Mouse (Mus musculus) limb, embryonic 14.5 days (tissue): ENCODE results near the gene Cnmd. TPM values are rescaled to one million over a fixed set of nuclear protein-coding genes. Genes with fewer than 3 reads are reported as not detected.

ENCODE experiments used
- ATAC-seq: fragments of 200-750 bp; cut with Nextera tagmentation; 2 replicates; pipeline ENCODE4 v1.8.0; 2017; ENCODE audit warnings: low read depth, moderate number of reproducible peaks, moderate TSS enrichment; ENCODE audit not compliant: low FRiP score
- DNase-seq: peaks from one replicate; pipeline ENCODE4 v3.0.0-alpha.2; 2015; ENCODE audit warnings: low spot score
- H3K27ac ChIP-seq: fragments of 300-500 bp; sonication (generic); replicated peaks from 2 replicates; pipeline ENCODE4 v1.5.1; 2014; ENCODE audit warnings: low read depth, mild to moderate bottlenecking, low read length, moderate library complexity, mixed read lengths
- H3K27me3 ChIP-seq: fragments of 300-500 bp; sonication (generic); 2 replicates; pipeline ENCODE4 v1.6.1; 2014; ENCODE audit warnings: low read length, mixed read lengths; ENCODE audit not compliant: control insufficient read depth, insufficient read depth
- H3K36me3 ChIP-seq: fragments of 300-500 bp; sonication (generic); 2 replicates; pipeline ENCODE4 v1.6.1; 2014; ENCODE audit warnings: mild to moderate bottlenecking, low read length, moderate library complexity, mixed read lengths; ENCODE audit not compliant: control insufficient read depth, insufficient read depth
- H3K4me1 ChIP-seq: fragments of 300-500 bp; sonication (generic); 2 replicates; pipeline ENCODE4 v1.6.1; 2014; ENCODE audit warnings: antibody characterized with exemption, low read length, mixed read lengths; ENCODE audit not compliant: control insufficient read depth, insufficient read depth
- H3K4me2 ChIP-seq: fragments of 300-500 bp; sonication (generic); replicated peaks from 2 replicates; pipeline ENCODE4 v1.6.1; 2014; ENCODE audit warnings: low read depth, mild to moderate bottlenecking, low read length, moderate library complexity; ENCODE audit not compliant: severe bottlenecking
- H3K4me3 ChIP-seq: fragments of 300-500 bp; sonication (generic); replicated peaks from 2 replicates; pipeline ENCODE4 v1.5.1; 2014; ENCODE audit warnings: low read length
- H3K9ac ChIP-seq: fragments of 300-500 bp; sonication (generic); 2 replicates; pipeline ENCODE4 v1.6.1; 2014; ENCODE audit warnings: mild to moderate bottlenecking, low read depth, low read length, moderate library complexity; ENCODE audit not compliant: severe bottlenecking
- H3K9me3 ChIP-seq: fragments of 300-500 bp; sonication (generic); 2 replicates; pipeline ENCODE4 v1.6.1; 2016; ENCODE audit warnings: low read length; ENCODE audit not compliant: control insufficient read depth
- POLR2A ChIP-seq: fragments of 200-500 bp; IDR thresholded peaks from 2 replicates; pipeline ENCODE4 v1.8.0; 2012; ENCODE audit warnings: inconsistent platforms, mild to moderate bottlenecking, moderate library complexity, borderline replicate concordance; ENCODE audit not compliant: insufficient read depth, insufficient read length; ENCODE audit errors: extremely low read depth
- WGBS: fragments of 180-500 bp; shearing (Covaris S2); extraction: QIAGEN DNeasy Blood & Tissue Kit; methylation state at CpG from one replicate; pipeline ENCODE4 v1.1.7; 2014; 5-methylcytosine and 5-hydroxymethylcytosine counted together
- polyA plus RNA-seq, 2 experiments: library from polyadenylated mRNA; depleted of rRNA in 1 of 2; stranded (reverse) in 1 of 2; unstranded in 1 of 2; fragments of >200 nt; fragmentation: Nextera tagmentation in 1 of 2; extraction: Ambion mirVana in 1 of 2; gene quantifications; 2 replicates each; pipeline versions ENCODE4 v1.2.1 to v1.2.3; 2012 to 2014

The Cnmd gene
- polyA plus RNA-seq, 2 experiments: 199 to 384 TPM

GRCm38 (mm10) chr14:79658748-79659508 is 3.0 kb downstream of the Cnmd start:
- H3K4me2 ChIP-seq: peak overlapping the region; percentile 13
- no peak for DNase-seq
- ATAC-seq: 0 out of 2 replicates have a peak, but pooled peaks have one; percentile 21
- H3K4me1 ChIP-seq: peaks cover 10% of the 10 kb centered on the region; the same call in 1 of the 2 replicates
- H3K36me3 ChIP-seq: peaks cover 3% of the 10 kb centered on the region; the same call in 1 of the 2 replicates
- H3K27me3 ChIP-seq: no peaks in the 10 kb centered on the region
- peak overlapping the region; percentile 78 for H3K27ac ChIP-seq
- no peak overlapping the region for H3K9ac ChIP-seq
- 69% methylated on average over 6 of the region's 6 CpGs for WGBS
- H3K4me3 ChIP-seq: no peak overlapping the region
- no peak for TF ChIP-seq POLR2A
- H3K9me3 ChIP-seq: no peaks in the 10 kb centered on the region

- Histone ChIP-seq H3K9me3 (no peaks in the 10 kb centered on the region), H3K4me3 (peak overlapping the region; percentile 13; the same call in 1 of the 2 replicates), H3K9ac (peak overlapping the region; percentile 26; the same call in 1 of the 2 replicates), H3K27ac (peak overlapping the region; percentile 78), H3K4me1 (peaks cover 10% of the 10 kb centered on the region; the same call in 1 of the 2 replicates), H3K4me2 (peak overlapping the region; percentile 30), H3K36me3 (peaks cover 3% of the 10 kb centered on the region; the same call in 1 of the 2 replicates), H3K27me3 (no peaks in the 10 kb centered on the region)
- no peak for TF ChIP-seq POLR2A
- DNase-seq (no peak), ATAC-seq (peak; percentile 66)
- WGBS: 50% methylated on average over 5 of the region's 5 CpGs
Measured at GRCm38 (mm10) chr14:79658286-79658685, 3.7 kb downstream of the Cnmd start.

- Histone ChIP-seq H3K4me2 (no peak overlapping the region), H3K36me3 (peaks cover 3% of the 10 kb centered on the region; the same call in 1 of the 2 replicates), H3K4me1 (peaks cover 11% of the 10 kb centered on the region), H3K4me3 (no peak overlapping the region), H3K27ac (no peak overlapping the region), H3K27me3 (no peaks in the 10 kb centered on the region), H3K9me3 (no peaks in the 10 kb centered on the region), H3K9ac (no peak overlapping the region)
- TF ChIP-seq POLR2A: no peak
- WGBS: 71% methylated on average over 4 of the region's 4 CpGs
- ATAC-seq (no peak), DNase-seq (no peak)
Measured at GRCm38 (mm10) chr14:79652654-79653053, 9.3 kb downstream of the Cnmd start.

GRCm38 (mm10) chr14:79649680-79650079 is 12.3 kb downstream of the Cnmd start:
- 35% methylated on average over 3 of the region's 3 CpGs for WGBS
- no peak for ATAC-seq

GRCm38 (mm10) chr14:79645378-79645777 is 16.6 kb downstream of the Cnmd start:
- no peak for ATAC-seq
- no peaks in the 10 kb centered on the region for H3K36me3 ChIP-seq
- no peak overlapping the region for H3K4me3 ChIP-seq
- no peak for DNase-seq
- peaks cover 17% of the 10 kb centered on the region for H3K4me1 ChIP-seq
- H3K9ac ChIP-seq: no peak overlapping the region
- H3K4me2 ChIP-seq: peak overlapping the region; percentile 9; the same call in 1 of the 2 replicates
- H3K27ac ChIP-seq: no peak overlapping the region
- no peaks in the 10 kb centered on the region for H3K9me3 ChIP-seq
- H3K27me3 ChIP-seq: no peaks in the 10 kb centered on the region
- no peak for TF ChIP-seq POLR2A
- WGBS: 13% methylated on average over 11 of the region's 11 CpGs

More at GRCm38 (mm10) chr14:79649680-79650079, 12.3 kb downstream of the Cnmd start:
- DNase-seq: peak; percentile 46
- Histone ChIP-seq H3K9ac (no peak overlapping the region), H3K27ac (no peak overlapping the region), H3K27me3 (no peaks in the 10 kb centered on the region), H3K4me2 (no peak overlapping the region), H3K36me3 (peaks cover 3% of the 10 kb centered on the region; the same call in 1 of the 2 replicates), H3K4me1 (peaks cover 17% of the 10 kb centered on the region), H3K9me3 (no peaks in the 10 kb centered on the region), H3K4me3 (no peak overlapping the region)
- TF ChIP-seq POLR2A: no peak
